Mouse (Mus musculus) kidney, postnatal 0 days (tissue): ENCODE measurements around the gene Sh3bgr. TPM values are rescaled to one million over a fixed set of nuclear protein-coding genes. Genes with fewer than 3 reads are reported as not detected.

Source experiments
- ATAC-seq: fragments of 200-750 bp; cut with Nextera tagmentation; replicated peaks from 2 replicates; pipeline ENCODE4 v1.8.0; 2017; ENCODE audit warnings: low read depth, moderate number of reproducible peaks, moderate TSS enrichment, moderate library complexity; ENCODE audit not compliant: low FRiP score
- DNase-seq: peaks from one replicate; pipeline ENCODE4 v3.0.0-alpha.2; 2016; ENCODE audit warnings: low spot score
- H3K27ac ChIP-seq: fragments of 300-500 bp; sonication (generic); 2 replicates; pipeline ENCODE4 v1.5.1; 2014; ENCODE audit warnings: mild to moderate bottlenecking
- H3K27me3 ChIP-seq: fragments of 300-500 bp; sonication (generic); 2 replicates; pipeline ENCODE4 v1.6.1; 2014; ENCODE audit warnings: low read length, mixed read lengths; ENCODE audit not compliant: insufficient read depth
- H3K36me3 ChIP-seq: fragments of 300-500 bp; sonication (generic); 2 replicates; pipeline ENCODE4 v1.6.1; 2014; ENCODE audit warnings: low read length, mixed read lengths; ENCODE audit not compliant: insufficient read depth
- H3K4me1 ChIP-seq: fragments of 300-500 bp; sonication (generic); replicated peaks from 2 replicates; pipeline ENCODE4 v1.6.1; 2014; ENCODE audit warnings: antibody characterized with exemption, low read length, mixed read lengths; ENCODE audit not compliant: insufficient read depth
- H3K4me2 ChIP-seq: fragments of 300-500 bp; sonication (generic); 2 replicates; pipeline ENCODE4 v1.6.1; 2014; ENCODE audit warnings: mild to moderate bottlenecking, low read length, moderate library complexity, mixed read lengths
- H3K4me3 ChIP-seq: fragments of 300-500 bp; sonication (generic); replicated peaks from 2 replicates; pipeline ENCODE4 v1.5.1; 2014; ENCODE audit warnings: low read depth, low read length
- H3K9ac ChIP-seq: fragments of 300-500 bp; sonication (generic); 2 replicates; pipeline ENCODE4 v1.6.1; 2014; ENCODE audit warnings: low read depth, low read length
- H3K9me3 ChIP-seq: fragments of 300-500 bp; sonication (generic); replicated peaks from 2 replicates; pipeline ENCODE4 v1.6.1; 2016; ENCODE audit warnings: low read length, inconsistent platforms, mixed read lengths
- CTCF ChIP-seq: IDR thresholded peaks from 2 replicates; pipeline ENCODE4 v1.5.1; 2016; ENCODE audit warnings: antibody characterized with exemption, low read depth, mild to moderate bottlenecking, moderate library complexity
- WGBS: fragments of 180-500 bp; shearing (Covaris S2); extraction: QIAGEN DNeasy Blood & Tissue Kit; methylation state at CpG from one replicate; pipeline ENCODE4 v1.1.7; 2014; 5-methylcytosine and 5-hydroxymethylcytosine counted together
- polyA plus RNA-seq: library from polyadenylated mRNA; unstranded; fragments of >200 nt; fragmentation: Nextera tagmentation; extraction: Ambion mirVana; gene quantifications from 2 replicates; pipeline ENCODE4 v1.2.1, GENCODE M21; 2015

Gene Sh3bgr
- polyA plus RNA-seq, 1 experiment from 2014 or later: 3.3 TPM

- Histone ChIP-seq H3K9ac (peak overlapping the region; percentile 87), H3K9me3 (no peaks in the 10 kb centered on the region), H3K36me3 (peaks cover 5% of the 10 kb centered on the region; the same call in 1 of the 2 replicates), H3K4me1 (0 out of 2 replicates have a peak, but pooled peaks cover 3% of the 10 kb centered on the region), H3K4me3 (peak overlapping the region; percentile 56), H3K27ac (peak overlapping the region; percentile 77; the same call in 1 of the 2 replicates), H3K4me2 (peak overlapping the region; percentile 99), H3K27me3 (no peaks in the 10 kb centered on the region)
- peak; percentile 18 for DNase-seq
- 51% methylated on average over 12 of the region's 12 CpGs for WGBS
- TF ChIP-seq CTCF: no peak
- no peak; the same call in 1 of the 2 replicates for ATAC-seq
These were observed 41.7 kb upstream of the Sh3bgr start for GRCm38 (mm10) chr16:96158511-96159080.

- Histone ChIP-seq H3K4me1 (0 out of 2 replicates have a peak, but pooled peaks cover 3% of the 10 kb centered on the region), H3K9ac (peak overlapping the region; percentile 87), H3K27ac (peak overlapping the region; percentile 77), H3K36me3 (peaks cover 5% of the 10 kb centered on the region; the same call in 1 of the 2 replicates), H3K4me3 (peak overlapping the region; percentile 56), H3K27me3 (no peaks in the 10 kb centered on the region), H3K9me3 (no peaks in the 10 kb centered on the region), H3K4me2 (peak overlapping the region; percentile 99)
- TF ChIP-seq CTCF: peak; percentile 54; the same call in 1 of the 2 replicates
- ATAC-seq: peak; percentile 88
- peak; percentile 82 for DNase-seq
- under 1% methylated on average over 67 of the region's 67 CpGs for WGBS
These were observed 41.0 kb upstream of the Sh3bgr start for GRCm38 (mm10) chr16:96159091-96159731.

- DNase-seq: no peak
- TF ChIP-seq CTCF: no peak
- peak overlapping the region; percentile 87 for H3K9ac ChIP-seq
- 0 out of 2 replicates have a peak, but pooled peaks cover 3% of the 10 kb centered on the region for H3K4me1 ChIP-seq
- WGBS: 81% methylated on average over 20 of the region's 20 CpGs
- peak overlapping the region; percentile 77; the same call in 1 of the 2 replicates for H3K27ac ChIP-seq
- H3K27me3 ChIP-seq: no peaks in the 10 kb centered on the region
- H3K4me3 ChIP-seq: peak overlapping the region; percentile 56; the same call in 1 of the 2 replicates
- H3K9me3 ChIP-seq: no peaks in the 10 kb centered on the region
- peaks cover 5% of the 10 kb centered on the region; the same call in 1 of the 2 replicates for H3K36me3 ChIP-seq
- no peak for ATAC-seq
- peak overlapping the region; percentile 99 for H3K4me2 ChIP-seq
These were observed 40.4 kb upstream of the Sh3bgr start for GRCm38 (mm10) chr16:96159794-96160346.

- TF ChIP-seq CTCF: no peak
- H3K27ac ChIP-seq: no peak overlapping the region
- H3K4me2 ChIP-seq: no peak overlapping the region
- no peaks in the 10 kb centered on the region for H3K9me3 ChIP-seq
- no peak overlapping the region for H3K9ac ChIP-seq
- ATAC-seq: no peak
- DNase-seq: no peak
- no peak overlapping the region for H3K4me3 ChIP-seq
- WGBS: 32% methylated on average over 1 of the region's 1 CpGs
- H3K4me1 ChIP-seq: 0 out of 2 replicates have a peak, but pooled peaks cover 3% of the 10 kb centered on the region
- 0 out of 2 replicates have a peak, but pooled peaks cover 5% of the 10 kb centered on the region for H3K36me3 ChIP-seq
- H3K27me3 ChIP-seq: no peaks in the 10 kb centered on the region
These were observed 39.3 kb upstream of the Sh3bgr start for GRCm38 (mm10) chr16:96160927-96161326.

DNA sequence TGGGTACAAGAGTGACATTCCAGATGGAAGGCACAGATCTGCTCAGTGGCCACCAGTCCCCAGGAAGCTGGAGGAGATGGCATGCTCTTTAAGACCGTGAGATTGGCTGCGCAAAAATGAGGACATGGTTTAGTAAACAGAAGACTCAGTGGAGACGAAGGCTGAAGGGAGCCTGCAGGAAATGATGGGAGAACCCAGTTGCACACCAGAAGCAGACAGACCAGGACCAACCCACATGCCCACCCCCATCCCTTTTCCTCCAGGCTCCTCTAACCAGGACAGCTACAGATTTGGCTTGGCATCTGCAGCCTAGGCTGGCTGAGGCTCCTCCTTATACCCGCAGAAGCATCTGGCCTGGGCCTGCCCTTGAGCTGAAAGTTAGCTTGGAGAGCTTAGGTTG lies 38.9 kb upstream of the Sh3bgr start:
- no peak for TF ChIP-seq CTCF

DNA sequence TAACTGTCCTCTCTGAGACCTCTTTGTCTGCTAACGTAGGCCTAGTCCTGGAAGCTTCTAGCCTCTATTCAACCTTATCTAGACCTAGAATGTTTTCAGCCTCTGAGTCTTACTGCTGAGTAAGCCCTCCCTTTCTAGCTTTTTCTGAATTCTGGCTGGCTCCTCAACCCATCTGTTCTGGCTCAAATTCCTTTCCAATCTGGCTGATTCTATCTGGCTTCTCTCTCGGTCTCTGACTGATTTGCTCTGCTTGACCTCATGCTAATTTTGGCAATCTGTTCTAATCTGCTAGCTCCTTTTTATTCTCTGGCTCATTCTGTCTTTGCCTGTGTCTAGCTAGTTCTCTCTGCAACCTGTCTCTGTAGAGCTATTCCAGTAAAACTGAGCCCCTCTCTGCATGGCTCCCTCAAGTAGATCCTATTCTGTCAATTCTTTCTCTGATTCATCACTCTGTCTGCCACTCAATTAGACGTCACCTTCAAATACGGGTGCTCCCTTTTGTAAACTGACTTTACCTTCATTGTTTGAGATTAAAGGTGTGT lies 34.5 kb upstream of the Sh3bgr start:
- no peaks in the 10 kb centered on the region for H3K36me3 ChIP-seq
- H3K27ac ChIP-seq: no peak overlapping the region
- H3K4me1 ChIP-seq: no peaks in the 10 kb centered on the region
- WGBS: 77% methylated on average over 4 of the region's 4 CpGs
- H3K4me2 ChIP-seq: no peak overlapping the region
- no peak overlapping the region for H3K4me3 ChIP-seq
- no peak for ATAC-seq
- no peak for TF ChIP-seq CTCF
- DNase-seq: no peak
- no peaks in the 10 kb centered on the region for H3K27me3 ChIP-seq
- no peaks in the 10 kb centered on the region for H3K9me3 ChIP-seq
- H3K9ac ChIP-seq: no peak overlapping the region

More for the DNA sequence above, 38.9 kb upstream of the Sh3bgr start:
- no peak overlapping the region for H3K4me2 ChIP-seq
- H3K9me3 ChIP-seq: no peaks in the 10 kb centered on the region
- H3K36me3 ChIP-seq: 0 out of 2 replicates have a peak, but pooled peaks cover 5% of the 10 kb centered on the region
- 68% methylated on average over 4 of the region's 4 CpGs for WGBS
- no peak overlapping the region for H3K9ac ChIP-seq
- no peaks in the 10 kb centered on the region for H3K27me3 ChIP-seq
- H3K4me1 ChIP-seq: 0 out of 2 replicates have a peak, but pooled peaks cover 3% of the 10 kb centered on the region
- H3K27ac ChIP-seq: no peak overlapping the region
- no peak for ATAC-seq
- DNase-seq: no peak
- no peak overlapping the region for H3K4me3 ChIP-seq
